Mouse (Mus musculus) G1E-ER4 (cell line): ENCODE results near the gene Efhc2. TPM values are rescaled to one million over a fixed set of nuclear protein-coding genes. Genes with fewer than 3 reads are reported as not detected.

Source experiments
- GATA1 ChIP-seq: IDR thresholded peaks from one replicate; pipeline ENCODE4 v1.8.0; 2012; ENCODE audit warnings: low read length, inconsistent platforms
- polyA plus RNA-seq: library from polyadenylated mRNA; stranded (reverse); fragments of >175 nt; gene quantifications from 2 replicates; pipeline ENCODE4 v1.2.3, GENCODE M21; 2012

The Efhc2 gene
- not detected in 2 replicates for polyA plus RNA-seq

GRCm38 (mm10) chrX:17319126-17319583, at the start of gene Efhc2:
TSS of gene Efhc2 (minus strand) at chrX:17319368.
- no peak for TF ChIP-seq GATA1

GRCm38 (mm10) chrX:17365114-17365513, 45.9 kb upstream of the Efhc2 start:
- TF ChIP-seq GATA1, result no peak

GRCm38 (mm10) chrX:17300349-17300880, 18.8 kb downstream of the Efhc2 start:
- TF ChIP-seq GATA1, result no peak

GRCm38 (mm10) chrX:17283899-17284298, 35.3 kb downstream of the Efhc2 start:
- TF ChIP-seq GATA1, result no peak

GRCm38 (mm10) chrX:17225141-17225540, 94.0 kb downstream of the Efhc2 start:
- no peak for TF ChIP-seq GATA1

- no peak for TF ChIP-seq GATA1
Measured at GRCm38 (mm10) chrX:17217451-17217850, 101.7 kb downstream of the Efhc2 start.

- no peak for TF ChIP-seq GATA1
Measured at GRCm38 (mm10) chrX:17213515-17213914, 105.7 kb downstream of the Efhc2 start.

GRCm38 (mm10) chrX:17175748-17176147, 143.4 kb downstream of the Efhc2 start:
- no peak for TF ChIP-seq GATA1

- no peak for TF ChIP-seq GATA1
Measured at GRCm38 (mm10) chrX:17165638-17166037, 153.5 kb downstream of the Efhc2 start.
